Mouse (Mus musculus): ENCODE data around the gene Prps1l3.
A peak's percentile ranks its signal among the peaks of the same experiment; 100 is the strongest.
"Not testable (repeated sequence)": the region's sequence is repeated elsewhere in the genome, so short reads cannot be mapped to it uniquely, and the experiment has no call there.

Prps1l3 gene

DNA sequence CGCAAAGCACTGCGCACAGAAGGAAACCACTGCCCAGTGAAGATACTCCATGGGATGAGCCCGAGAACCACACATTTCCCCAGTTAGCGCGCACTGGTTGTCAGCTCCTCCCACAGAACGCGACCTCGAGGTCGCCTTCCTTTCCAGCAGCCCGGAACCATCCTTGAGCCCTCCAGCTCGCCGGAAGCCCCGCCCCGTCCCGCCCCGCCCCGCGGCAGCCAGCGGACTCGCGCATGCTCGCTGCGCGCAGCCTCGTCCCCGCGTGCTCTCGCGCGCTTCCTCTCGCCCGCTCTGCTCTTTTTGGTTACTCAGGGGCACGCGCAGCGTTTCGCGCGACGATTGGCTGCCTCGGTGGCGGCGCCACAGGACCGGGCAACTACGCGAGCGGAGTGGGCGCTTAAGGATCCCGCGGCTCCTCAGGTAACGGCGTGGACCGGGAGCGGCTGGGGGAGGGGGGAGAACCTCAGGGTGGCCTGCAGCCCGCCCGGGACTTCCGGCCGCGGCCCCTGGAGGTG, at the start of gene Prps1l3, which contains the start of gene Mipol1:
Prps1l3 (plus strand) TSS at position 221 of the 515 bp plus-strand sequence.
Mipol1 (plus strand) TSS at position 236 of the 515 bp plus-strand sequence.
- peak; percentile 87 for DNase-seq (ENCODE audit: low spot score)

DNA sequence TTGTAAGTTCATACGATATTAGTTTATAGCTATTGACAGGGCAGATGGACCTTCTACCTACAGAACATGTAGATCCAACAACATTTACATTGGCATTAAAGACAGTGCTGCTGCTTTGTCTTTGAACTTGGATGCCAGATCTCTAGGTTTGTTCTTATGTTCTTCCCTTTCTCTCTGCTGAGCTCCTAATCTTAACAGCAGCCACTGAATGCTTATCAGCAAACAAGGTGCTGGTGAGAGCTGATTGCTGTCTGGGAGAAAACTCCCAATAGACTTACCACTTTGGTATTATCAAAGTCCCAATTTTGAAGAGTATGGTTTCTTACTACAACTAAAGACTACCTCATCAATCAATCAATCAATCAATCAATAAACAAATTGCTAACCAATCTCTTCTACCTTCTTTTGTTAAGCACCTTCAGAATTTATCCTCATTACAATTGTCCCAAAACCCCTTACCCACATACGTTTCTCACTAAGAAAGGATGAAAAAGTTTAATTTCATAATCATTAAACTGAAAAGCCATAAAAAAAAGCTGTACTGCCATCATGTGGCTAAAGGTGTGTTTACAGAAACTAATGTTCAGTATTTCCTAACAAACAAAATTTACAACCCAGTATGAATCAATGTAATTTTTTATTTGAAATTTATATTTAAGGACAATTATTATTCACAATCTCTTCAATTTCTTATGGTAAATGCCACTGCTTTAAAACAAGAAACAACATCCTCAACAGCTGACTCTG, 45.6 kb upstream of the Prps1l3 start:
- DNase-seq (ENCODE audit: low spot score) = no peak

DNA sequence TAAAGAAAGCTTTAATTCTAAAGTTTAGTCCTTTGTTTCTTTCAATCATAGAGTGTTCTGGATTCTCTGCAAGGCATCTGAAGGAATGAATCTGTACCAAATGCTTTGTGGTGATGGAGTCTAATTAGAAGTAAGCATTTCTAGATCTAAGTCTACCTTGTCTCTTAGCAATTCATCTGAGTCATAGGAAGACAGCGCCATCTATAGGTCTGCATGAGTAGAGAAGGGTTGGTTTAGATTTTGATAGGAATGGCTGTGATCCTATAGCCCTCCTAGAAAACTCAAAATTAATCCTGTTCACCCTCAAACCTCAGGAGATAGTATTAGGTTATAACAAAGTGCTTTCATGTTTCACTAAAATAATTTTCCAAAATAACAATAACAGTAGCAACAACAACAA, 44.7 kb upstream of the Prps1l3 start:
- no peak for DNase-seq (ENCODE audit: low spot score)

GRCm38 (mm10) chr12:57186126-57186525, 44.1 kb upstream of the Prps1l3 start:
- no peak for DNase-seq (ENCODE audit: low spot score)

DNA sequence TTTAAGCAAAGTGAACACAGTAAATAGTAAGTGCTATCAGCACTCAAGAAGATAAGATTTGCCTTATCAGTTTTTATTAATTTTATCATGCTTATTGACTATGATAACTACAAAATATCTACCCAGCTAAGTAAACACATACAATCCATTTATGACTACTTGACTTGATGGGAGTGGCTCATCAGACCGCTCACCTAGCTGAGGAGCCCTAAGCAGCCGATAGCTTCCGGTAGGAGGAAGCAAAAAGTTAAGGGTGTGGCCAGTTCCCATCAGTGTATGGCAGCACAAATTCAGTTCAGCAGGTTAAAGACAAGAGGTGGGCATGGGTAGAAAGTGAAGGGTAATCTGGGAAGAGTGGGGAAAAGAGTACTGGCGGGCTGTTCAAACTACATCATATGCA, 43.2 kb upstream of the Prps1l3 start:
- DNase-seq (ENCODE audit: low spot score) = no peak

DNA sequence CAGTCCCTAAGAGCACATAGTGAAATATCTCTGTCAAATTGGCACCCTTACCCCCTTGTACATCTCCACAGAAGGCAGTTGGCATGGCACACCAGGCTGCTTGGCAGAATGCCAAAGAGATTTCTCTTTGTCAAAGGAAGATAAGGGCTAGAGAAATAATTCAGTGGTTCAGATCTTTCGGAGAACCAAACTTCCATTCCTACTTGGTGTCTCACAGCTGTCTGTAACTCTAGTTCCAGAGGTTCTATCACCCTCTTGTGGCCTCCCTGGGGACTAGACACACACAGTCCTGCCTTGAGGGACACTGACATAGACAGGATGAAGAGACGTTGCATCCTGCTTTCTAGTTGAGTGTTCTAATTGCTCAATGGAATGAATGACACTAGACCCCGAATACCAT, 35.6 kb upstream of the Prps1l3 start:
- DNase-seq (ENCODE audit: low spot score) = no peak

DNA sequence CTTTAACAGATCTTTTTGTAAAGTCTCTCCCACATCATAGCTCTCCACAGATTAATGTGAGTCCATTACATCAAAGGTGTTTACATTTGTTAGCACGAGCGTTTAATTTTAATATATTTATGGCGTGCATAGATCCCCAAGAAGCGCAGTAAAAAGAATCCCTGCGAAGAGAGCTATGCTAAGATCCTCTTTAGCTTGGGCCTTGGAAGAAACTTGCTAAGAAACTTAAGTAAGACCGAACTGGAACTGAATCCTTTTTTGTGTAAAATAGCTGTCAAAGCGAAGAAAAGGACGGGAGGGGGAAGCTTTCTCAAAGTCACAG, 34.0 kb upstream of the Prps1l3 start:
- no peak for DNase-seq (ENCODE audit: low spot score)

DNA sequence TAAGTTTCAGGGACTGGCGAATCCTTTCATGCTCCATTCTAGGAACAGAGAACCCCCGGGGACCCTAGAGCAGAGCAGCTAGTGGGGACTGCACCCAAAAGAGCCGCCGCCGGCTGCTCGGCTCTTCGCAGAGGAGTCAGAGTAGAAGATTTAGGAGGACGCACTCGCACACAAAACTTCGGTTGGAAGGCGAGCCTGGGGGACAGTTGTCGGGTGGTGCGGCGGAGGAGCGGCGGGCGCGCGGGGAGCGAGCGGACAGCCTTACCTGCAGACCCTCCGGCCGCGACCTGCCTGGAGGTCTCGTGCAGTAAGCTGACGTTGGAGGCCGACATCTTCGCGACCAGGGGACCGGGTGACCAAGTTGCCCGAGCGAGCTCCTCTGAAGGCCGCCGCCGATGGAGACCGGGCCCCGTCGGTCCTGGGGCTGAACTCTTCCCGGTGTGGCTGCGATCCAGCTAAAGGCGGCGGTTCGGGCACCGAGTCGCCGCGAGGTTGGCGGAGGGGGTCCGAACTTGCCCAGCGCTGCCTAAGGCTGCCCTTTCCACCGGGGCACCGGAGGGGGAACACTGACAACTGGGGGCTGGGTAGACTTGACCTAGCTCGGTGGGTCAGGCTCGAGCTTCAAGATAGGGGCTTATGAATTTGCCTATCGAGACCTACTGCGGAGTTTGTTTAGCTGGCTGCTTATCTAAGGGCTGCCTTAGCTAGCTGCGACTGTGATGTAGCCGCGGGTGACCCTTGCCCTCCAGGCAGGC, 33.4 kb upstream of the Prps1l3 start:
- no peak for DNase-seq (ENCODE audit: low spot score)

DNA sequence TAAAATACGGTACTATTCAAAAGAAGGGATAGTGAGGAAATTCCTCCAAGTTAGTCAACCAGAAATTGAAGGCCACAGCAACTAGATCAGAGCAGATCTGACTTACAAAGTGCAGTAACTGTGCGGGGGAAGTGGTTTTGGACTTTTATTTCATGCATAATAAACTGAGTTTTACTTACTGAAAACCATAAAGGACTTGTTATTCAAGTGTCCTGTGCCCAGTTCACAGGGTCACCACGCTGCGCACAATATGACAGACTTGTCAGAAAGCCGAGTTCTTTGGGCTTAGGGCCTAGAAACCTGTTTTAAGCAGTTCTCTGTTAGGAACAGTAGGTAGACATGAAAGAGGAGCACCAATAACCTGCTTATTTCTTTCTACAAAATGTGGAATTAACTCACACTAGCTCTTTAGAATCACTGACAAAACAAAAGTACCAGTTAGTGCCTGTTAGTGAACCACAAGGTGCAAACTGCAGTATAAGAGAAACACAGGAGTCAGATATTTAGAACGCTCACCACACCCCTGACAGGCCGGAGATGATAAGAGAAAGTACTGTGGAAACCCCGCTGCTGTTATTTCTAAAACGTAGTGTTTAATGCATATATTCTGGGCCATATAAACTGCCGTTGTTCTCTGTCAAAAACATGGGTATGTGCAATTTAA, 32.7 kb upstream of the Prps1l3 start, which contains the start of gene Slc25a21:
Slc25a21 (minus strand) TSS at position 110 of the 664 bp plus-strand sequence.
- DNase-seq (ENCODE audit: low spot score) = no peak

GRCm38 (mm10) chr12:57198269-57198668, 31.9 kb upstream of the Prps1l3 start:
- DNase-seq (ENCODE audit: low spot score) = no peak

- DNase-seq (ENCODE audit: low spot score) = no peak
These were observed 30.8 kb upstream of the Prps1l3 start for GRCm38 (mm10) chr12:57199427-57199826.

GRCm38 (mm10) chr12:57201901-57202300, 28.3 kb upstream of the Prps1l3 start:
- no peak for DNase-seq (ENCODE audit: low spot score)

GRCm38 (mm10) chr12:57204276-57204851, 25.8 kb upstream of the Prps1l3 start:
- DNase-seq (ENCODE audit: low spot score) = no peak

DNA sequence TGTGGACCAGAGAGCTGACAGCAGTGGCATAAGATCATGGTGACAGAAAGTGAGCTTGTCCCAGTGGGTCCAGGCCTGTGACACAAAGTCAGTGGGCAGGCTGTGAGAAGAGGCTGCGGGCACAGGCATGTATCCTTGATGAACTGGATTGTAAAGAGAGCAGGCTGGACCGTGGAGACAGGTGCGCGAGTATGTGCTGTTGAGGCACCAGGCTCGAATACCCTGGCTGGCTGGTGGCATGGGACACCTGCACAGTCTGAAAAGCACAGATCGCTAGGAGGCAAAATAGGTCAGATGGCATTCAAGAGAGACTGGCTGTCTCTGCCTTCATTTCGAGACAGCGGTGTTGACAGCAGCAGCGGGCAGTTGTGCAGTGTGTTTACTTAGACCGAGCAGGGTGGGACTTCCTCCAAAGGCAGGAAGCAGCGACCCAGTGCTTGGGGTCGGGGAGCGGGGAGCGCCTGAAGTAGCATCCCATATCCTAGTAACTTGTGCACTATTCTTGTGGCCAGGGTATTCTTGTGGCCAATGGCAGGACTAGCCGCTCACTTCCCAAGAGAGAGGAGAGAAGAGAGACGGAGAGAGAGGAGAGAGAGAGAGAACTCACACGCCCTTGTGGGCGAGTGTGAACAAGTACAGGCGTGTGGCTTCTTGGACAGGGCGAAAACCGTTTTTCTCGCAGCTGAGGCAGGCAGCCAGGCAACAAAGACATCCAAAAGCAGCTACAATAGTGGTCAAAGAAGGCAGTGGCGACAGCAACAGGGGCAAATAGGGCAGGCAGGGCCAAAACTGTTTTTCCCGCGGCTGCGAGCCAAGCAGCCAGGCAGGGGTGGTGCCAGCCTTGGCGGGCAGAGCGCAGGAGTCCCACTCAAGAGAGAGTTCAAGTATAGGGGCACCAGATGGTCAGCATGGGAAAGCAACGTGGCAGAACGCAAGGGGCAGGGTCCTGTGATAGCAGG, 18.6 kb upstream of the Prps1l3 start:
- peak; percentile 23 for DNase-seq (ENCODE audit: low spot score)

DNA sequence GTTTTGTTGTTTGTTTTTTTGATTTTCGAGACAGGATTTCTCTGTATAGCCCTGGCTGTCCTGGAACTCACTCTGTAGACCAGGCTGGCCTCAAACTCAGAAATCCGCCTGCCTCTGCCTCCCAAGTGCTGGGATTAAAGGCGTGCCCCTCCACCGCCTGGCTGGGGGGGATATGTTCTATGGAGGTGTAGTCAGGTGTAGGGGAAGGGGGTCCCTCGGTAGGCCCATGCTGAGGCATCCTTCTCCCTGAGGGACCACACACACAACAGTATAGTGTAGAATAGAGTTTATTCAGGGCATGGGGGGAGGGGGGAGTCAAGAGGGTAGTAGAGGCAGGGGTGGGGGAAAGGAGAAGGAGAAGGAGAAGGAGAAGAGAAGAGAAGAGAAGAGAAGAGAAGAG, 17.7 kb upstream of the Prps1l3 start:
- not testable (repeated sequence) for DNase-seq (ENCODE audit: low spot score)

GRCm38 (mm10) chr12:57226411-57226810, 3.8 kb upstream of the Prps1l3 start:
- no peak for DNase-seq (ENCODE audit: low spot score)

DNA sequence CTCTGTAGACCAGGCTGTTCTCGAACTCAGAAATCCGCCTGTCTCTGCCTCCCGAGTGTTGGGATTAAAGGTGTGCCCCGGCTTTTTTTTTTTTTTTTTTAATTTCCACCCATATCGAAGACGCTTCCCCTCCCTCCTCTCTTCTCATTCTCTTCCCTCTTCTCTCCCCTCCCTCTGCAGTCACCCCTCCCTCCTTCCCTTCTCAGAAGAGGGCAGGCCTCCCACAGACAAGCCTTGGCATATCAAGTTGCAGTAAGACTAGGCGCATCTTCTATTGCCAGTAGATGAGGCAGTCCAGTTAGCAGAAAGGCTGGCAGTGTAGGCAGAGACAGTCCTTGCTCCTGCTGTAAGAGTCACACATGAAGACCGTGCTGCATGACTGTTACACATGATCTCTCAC, 2.4 kb upstream of the Prps1l3 start:
- DNase-seq (ENCODE audit: low spot score) = no peak

DNA sequence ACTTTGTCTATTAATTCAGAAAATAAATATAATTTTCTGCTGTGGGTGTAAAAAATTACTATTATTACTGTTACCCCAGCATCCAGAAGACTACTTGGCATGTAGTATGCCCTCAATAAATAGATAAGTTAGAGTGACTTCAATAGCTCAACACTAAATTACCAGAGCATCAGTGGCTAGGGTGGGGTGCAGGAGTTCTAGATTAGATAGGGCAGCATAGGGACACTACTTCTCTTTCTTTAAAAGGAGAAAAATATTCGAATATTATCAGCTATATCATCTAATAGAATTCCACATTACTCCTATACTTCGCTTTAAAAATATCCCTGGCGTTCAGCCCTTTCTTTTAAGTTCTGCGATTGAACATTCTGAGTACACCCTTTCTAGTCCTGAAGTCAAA, 509 bp upstream of the Prps1l3 start:
- no peak for DNase-seq (ENCODE audit: low spot score)

GRCm38 (mm10) chr12:57231085-57231875, 1.1 kb downstream of the Prps1l3 start:
- DNase-seq (ENCODE audit: low spot score) = no peak

- no peak for DNase-seq (ENCODE audit: low spot score)
These were observed 3.2 kb downstream of the Prps1l3 start for GRCm38 (mm10) chr12:57233386-57233785.
